Mouse (Mus musculus): ENCODE measurements around the gene Tmem211. TPM values are rescaled to one million over a fixed set of nuclear protein-coding genes. Genes with fewer than 3 reads are reported as not detected.

Tmem211 gene
- total and polyA plus RNA-seq, 3 experiments, result not detected

DNA sequence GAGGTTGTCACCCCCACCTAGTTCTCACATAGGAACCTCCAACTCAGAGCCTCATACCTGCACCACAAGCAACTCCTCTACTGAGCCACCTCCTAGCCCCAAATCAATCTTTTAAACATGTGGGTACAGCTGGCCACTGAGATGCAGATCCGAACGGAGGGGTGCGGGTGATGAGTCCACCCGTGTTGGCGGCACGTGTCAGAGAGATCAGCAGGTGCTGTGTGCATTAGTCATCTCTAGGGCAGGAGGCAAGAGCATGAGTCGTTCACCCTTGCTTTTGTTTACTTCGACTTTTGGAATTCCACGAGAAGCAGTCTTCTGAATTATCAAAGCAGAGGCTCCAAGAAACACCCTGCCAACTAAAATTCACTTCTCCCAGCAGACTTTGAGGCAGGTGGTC lies 22.5 kb upstream of the Tmem211 start:
- in situ Hi-C loops (cut with MboI; ENCODE audit: low pct_ligation_motif_present, low pct_unique_long_range_greater_than_20kb, low sequenced_read_pairs), result no loop called here
- H3K4me3 ChIP-seq (replicated peaks in 1 of 3; ENCODE audit: low read depth in 2 of 3, low read length in 2 of 3, poor library complexity in 1 of 3), result no peak overlapping the region
- H3K9ac ChIP-seq (ENCODE audit: insufficient read depth, low read depth), result no peak overlapping the region
- no peak for DNase-seq (ENCODE audit: extremely low read depth)
- H3K4me2 ChIP-seq (ENCODE audit: insufficient read depth, low read depth, poor library complexity, severe bottlenecking), result no peak overlapping the region
- no peaks in the 10 kb centered on the region for H3K79me2 ChIP-seq (replicated peaks; ENCODE audit: control insufficient read depth, extremely low read depth, insufficient read depth, poor library complexity, severe bottlenecking)
- peaks cover 5% of the 10 kb centered on the region for H3K9me3 ChIP-seq (replicated peaks; ENCODE audit: low read length)
- TF ChIP-seq UBTF (IDR thresholded peaks at IDR 0.05; ENCODE audit: low read depth, low read length), result no peak
- TF ChIP-seq USF2 (conservative IDR thresholded peaks at IDR 0.05; ENCODE audit: low read depth, low read length), result no peak
- TF ChIP-seq JUND (conservative IDR thresholded peaks at IDR 0.05; ENCODE audit: low read depth, low read length), result no peak
- no peak for TF ChIP-seq TBP (conservative IDR thresholded peaks at IDR 0.05; ENCODE audit: low read depth, low read length)
- TF ChIP-seq ZNF384 (IDR thresholded peaks at IDR 0.05; ENCODE audit: low read depth, low read length), result no peak
- TF ChIP-seq E2F4 (IDR thresholded peaks at IDR 0.05; ENCODE audit: insufficient replicate concordance, low read depth, low read length), result no peak
- no peak for TF ChIP-seq GABPA (IDR thresholded peaks at IDR 0.05; ENCODE audit: insufficient replicate concordance, low read depth, low read length)
- no peak for TF ChIP-seq RAD21 (IDR thresholded peaks at IDR 0.05; ENCODE audit: low read depth, low read length)
- no peak for TF ChIP-seq ZKSCAN1 (IDR thresholded peaks at IDR 0.05; ENCODE audit: borderline replicate concordance, low read depth, low read length)
- H3K27me3 ChIP-seq (replicated peaks), result peaks cover 85% of the 10 kb centered on the region
- H3K36me3 ChIP-seq (replicated peaks in 1 of 2; ENCODE audit: control insufficient read depth in 1 of 2, insufficient read depth in 1 of 2, low read length in 1 of 2), result no peaks in the 10 kb centered on the region
- no peak overlapping the region for H3K27ac ChIP-seq (ENCODE audit: insufficient read depth, low read depth)
- dilution Hi-C loops (cut with MboI; ENCODE audit: extremely low pct_ligation_motif_present, extremely low pct_unique_long_range_greater_than_20kb, low sequenced_read_pairs), result no loop called here
- no peaks in the 10 kb centered on the region for H3K4me1 ChIP-seq (ENCODE audit: control insufficient read depth in 1 of 2, insufficient read depth in 2 of 2)

DNA sequence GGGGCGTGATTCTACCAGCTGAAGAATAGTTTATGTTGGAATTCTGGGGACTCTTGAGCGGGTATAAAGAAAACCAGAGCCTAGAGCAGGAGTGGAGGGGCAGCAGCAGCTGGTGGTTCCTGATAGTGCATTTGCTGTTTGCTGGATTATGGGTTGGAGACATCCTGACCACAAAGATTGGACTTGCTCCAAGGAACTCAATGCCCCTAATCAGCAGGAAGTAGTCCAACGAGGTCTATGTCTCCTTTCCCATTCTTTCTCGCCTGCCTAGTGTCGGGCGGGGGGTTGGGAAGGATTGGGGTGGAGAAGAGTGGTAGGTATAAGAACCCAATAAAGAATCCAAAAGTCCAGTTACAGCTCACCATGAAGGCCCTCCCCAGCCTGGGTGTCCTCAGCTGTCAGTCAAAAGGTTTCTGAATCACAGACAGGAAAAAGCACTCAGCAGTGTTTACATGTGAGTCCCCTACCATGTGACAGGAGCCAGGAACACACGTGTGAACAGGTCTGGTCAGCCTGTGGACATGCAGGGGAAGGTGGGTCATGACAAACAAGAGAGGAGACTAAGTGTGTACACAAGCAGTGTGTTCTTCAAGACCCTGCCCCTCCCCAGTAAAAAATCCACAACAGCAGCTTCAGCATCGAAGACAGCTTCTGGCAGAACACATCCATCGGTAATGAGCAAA lies 19.9 kb upstream of the Tmem211 start:
- in situ Hi-C loops (cut with MboI; ENCODE audit: low pct_ligation_motif_present, low pct_unique_long_range_greater_than_20kb, low sequenced_read_pairs) (no loop called here), dilution Hi-C loops (cut with MboI; ENCODE audit: extremely low pct_ligation_motif_present, extremely low pct_unique_long_range_greater_than_20kb, low sequenced_read_pairs) (no loop called here)
- H3K4me1 ChIP-seq (ENCODE audit: control insufficient read depth in 1 of 2, insufficient read depth in 2 of 2), result no peaks in the 10 kb centered on the region
- no peaks in the 10 kb centered on the region for H3K36me3 ChIP-seq (replicated peaks in 1 of 2; ENCODE audit: control insufficient read depth in 1 of 2, insufficient read depth in 1 of 2, low read length in 1 of 2)
- peaks cover 86% of the 10 kb centered on the region for H3K27me3 ChIP-seq (replicated peaks)
- no peak overlapping the region for H3K4me2 ChIP-seq (ENCODE audit: insufficient read depth, low read depth, poor library complexity, severe bottlenecking)
- peaks cover 5% of the 10 kb centered on the region for H3K9me3 ChIP-seq (replicated peaks; ENCODE audit: low read length)
- no peak overlapping the region for H3K9ac ChIP-seq (ENCODE audit: insufficient read depth, low read depth)
- H3K4me3 ChIP-seq (replicated peaks in 1 of 3; ENCODE audit: low read depth in 2 of 3, low read length in 2 of 3, poor library complexity in 1 of 3), result no peak overlapping the region
- DNase-seq (ENCODE audit: extremely low read depth), result no peak
- H3K27ac ChIP-seq (ENCODE audit: insufficient read depth, low read depth), result no peak overlapping the region
- TF ChIP-seq CHD2 (IDR thresholded peaks at IDR 0.05; ENCODE audit: low read length) (no peak), MYC (IDR thresholded peaks at IDR 0.05; ENCODE audit: low read depth, low read length) (no peak), EP300 (IDR thresholded peaks at IDR 0.05; ENCODE audit: low read length) (no peak), GABPA (IDR thresholded peaks at IDR 0.05; ENCODE audit: insufficient replicate concordance, low read depth, low read length) (no peak), E2F4 (IDR thresholded peaks at IDR 0.05; ENCODE audit: insufficient replicate concordance, low read depth, low read length) (no peak), RCOR1 (conservative IDR thresholded peaks at IDR 0.05; ENCODE audit: low read depth, low read length) (no peak), POLR2A (IDR thresholded peaks at IDR 0.05; ENCODE audit: low read depth, low read length) (no peak), NELFE (IDR thresholded peaks at IDR 0.05; ENCODE audit: low read depth, low read length) (no peak), CHD1 (IDR thresholded peaks at IDR 0.05; ENCODE audit: low read depth, low read length) (no peak), ETS1 (conservative IDR thresholded peaks at IDR 0.05; ENCODE audit: low read depth, low read length) (no peak), MEF2A (IDR thresholded peaks at IDR 0.05; ENCODE audit: borderline replicate concordance, low read depth, low read length) (no peak), ZMIZ1 (IDR thresholded peaks at IDR 0.05; ENCODE audit: low read depth, low read length) (no peak), PAX5 (IDR thresholded peaks at IDR 0.05; ENCODE audit: low read length) (no peak)
- no peaks in the 10 kb centered on the region for H3K79me2 ChIP-seq (replicated peaks; ENCODE audit: control insufficient read depth, extremely low read depth, insufficient read depth, poor library complexity, severe bottlenecking)
